Mouse (Mus musculus) stomach, postnatal 0 days (tissue): ENCODE measurements around the gene Serinc5.

Experiments
- CTCF ChIP-seq: IDR thresholded peaks from 2 replicates; pipeline ENCODE4 v1.5.1; 2016; ENCODE audit warnings: antibody characterized with exemption, low read depth, mild to moderate bottlenecking, moderate library complexity
- EP300 ChIP-seq: optimal IDR thresholded peaks from 2 replicates; pipeline ENCODE3; 2016; ENCODE audit warnings: antibody characterized with exemption

DNA sequence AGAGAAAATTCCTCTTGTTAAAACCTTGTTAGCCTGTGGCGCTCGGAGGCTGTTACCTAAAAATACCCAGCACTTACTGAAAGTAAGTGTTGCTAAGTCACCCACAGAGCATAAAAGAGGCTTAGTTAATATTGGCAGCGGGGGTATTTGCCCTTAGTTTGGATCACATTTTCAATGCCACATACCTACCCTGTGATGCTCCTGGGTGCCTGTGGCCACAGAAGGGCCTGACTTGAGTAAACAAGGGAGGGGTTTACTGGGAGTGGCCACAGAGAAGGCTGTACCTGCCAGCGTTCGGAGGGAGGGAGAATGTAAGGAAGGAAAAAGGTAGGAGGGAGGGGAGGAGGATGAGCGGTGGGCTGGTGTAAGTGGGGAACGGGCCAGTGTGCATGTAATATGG lies 68.8 kb downstream of the Serinc5 start:
- no peak for TF ChIP-seq CTCF
- no peak for TF ChIP-seq EP300
